Mouse (Mus musculus) heart, adult 2 months (tissue): Measurements from ENCODE around the gene Has3.

ENCODE experiments used
- CTCF ChIP-seq: fragments of 200-600 bp; IDR thresholded peaks from 2 replicates; pipeline ENCODE4 v1.8.1; 2022; ENCODE audit warnings: antibody characterized with exemption, mild to moderate bottlenecking, moderate library complexity
- EP300 ChIP-seq: fragments of 200-500 bp; IDR thresholded peaks from 2 replicates; pipeline ENCODE4 v1.6.1; 2011; ENCODE audit warnings: low read depth, low read length, control low read depth; ENCODE audit not compliant: insufficient read depth

- TF ChIP-seq CTCF (no peak), EP300 (no peak)
These were observed 59.9 kb downstream of the Has3 start for GRCm38 (mm10) chr8:106929921-106930320.
